Mouse (Mus musculus): Measurements from ENCODE around the gene Ncoa7.

DNA sequence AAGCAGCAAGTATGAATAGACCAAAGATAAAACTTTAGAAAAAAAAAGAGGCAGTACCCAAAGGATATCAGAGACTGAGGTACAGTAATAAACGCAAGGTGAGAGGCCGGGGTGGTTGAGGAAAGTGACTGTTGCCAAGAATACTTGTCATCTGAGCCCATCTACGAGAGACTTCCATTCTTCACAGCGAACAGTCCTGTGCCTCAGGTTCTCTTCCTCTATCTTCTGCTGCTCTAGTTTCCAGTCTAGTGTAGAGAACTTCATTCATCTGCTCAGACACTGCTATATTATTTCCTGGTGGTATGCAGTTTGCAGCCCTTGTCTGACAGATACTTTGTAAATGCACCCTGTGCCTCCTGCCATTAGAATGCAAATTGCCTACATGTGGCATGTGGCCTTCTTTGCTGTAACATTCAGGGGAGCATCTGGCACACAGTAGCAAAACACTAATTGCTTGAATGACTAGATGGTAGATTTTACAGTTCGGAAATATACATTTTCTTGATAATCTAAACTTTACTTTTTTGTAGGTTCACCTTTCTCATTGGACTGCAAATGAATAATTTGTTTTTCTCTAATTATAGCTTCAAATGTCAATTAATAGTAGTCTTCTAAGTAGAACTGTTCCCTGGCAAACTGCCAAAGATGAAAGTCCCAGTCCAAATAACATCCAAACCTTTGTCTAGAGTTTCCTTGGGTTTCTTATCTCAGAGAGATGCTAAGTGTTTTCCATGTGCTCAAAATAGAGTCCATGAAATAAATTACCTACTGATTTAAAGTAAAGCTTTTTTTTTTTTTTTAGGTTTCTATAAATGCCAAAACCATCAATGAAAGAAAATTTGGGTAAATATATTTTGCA lies 178.7 kb downstream of the Ncoa7 start:
- TF ChIP-seq POLR2A (IDR thresholded peaks at IDR 0.05; ENCODE audit: low read depth, low read length) (no peak), CTCF (IDR thresholded peaks at IDR 0.05; ENCODE audit: extremely low read depth, insufficient read length, insufficient replicate concordance, low read depth, low read length) (no peak)

All from small intestine, adult 2 months (tissue).